Mouse (Mus musculus): ENCODE measurements around the gene Cacna1b. TPM values are rescaled to one million over a fixed set of nuclear protein-coding genes. Genes with fewer than 3 reads are reported as not detected.
A peak's percentile ranks its signal among the peaks of the same experiment; 100 is the strongest.

Cacna1b gene
- polyA plus RNA-seq (2016; fragmentation: Nextera tagmentation; extraction: Ambion mirVana) = 3.3 and 3.7 TPM in 2 replicates

- peak; percentile 87 for DNase-seq (ENCODE audit: low spot score)
- H3K36me3 ChIP-seq = no peaks in the 10 kb centered on the region
- peaks cover 19% of the 10 kb centered on the region for H3K4me1 ChIP-seq (replicated peaks)
- peak within 1 kb of the TSS; percentile 80 for H3K4me3 ChIP-seq
- WGBS = under 1% methylated on average over 42 of the region's 42 CpGs
- H3K27ac ChIP-seq = peak within 1 kb of the TSS; percentile 84
- H3K27me3 ChIP-seq (ENCODE audit: insufficient read depth, poor library complexity, severe bottlenecking) = peaks cover 31% of the 10 kb centered on the region
- H3K9me3 ChIP-seq = no peaks in the 10 kb centered on the region
Observed at GRCm38 (mm10) chr2:24763115-24763557, at the start of gene Cacna1b. TSS of gene Cacna1b (minus strand) at chr2:24763152.

GRCm38 (mm10) chr2:24809746-24810145 lies 46.8 kb upstream of the Cacna1b start:
- WGBS = 82% methylated on average over 3 of the region's 3 CpGs
- H3K4me3 ChIP-seq = no peak overlapping the region
- H3K27ac ChIP-seq = no peak overlapping the region
- DNase-seq (ENCODE audit: low spot score) = no peak
- no peaks in the 10 kb centered on the region for H3K4me1 ChIP-seq (replicated peaks)
- peaks cover 97% of the 10 kb centered on the region for H3K36me3 ChIP-seq
- no peaks in the 10 kb centered on the region for H3K27me3 ChIP-seq (ENCODE audit: insufficient read depth, poor library complexity, severe bottlenecking)
- H3K9me3 ChIP-seq = no peaks in the 10 kb centered on the region

GRCm38 (mm10) chr2:24807691-24808090 lies 44.7 kb upstream of the Cacna1b start:
- 91% methylated on average over 10 of the region's 10 CpGs for WGBS
- no peak for DNase-seq (ENCODE audit: low spot score)
- no peak overlapping the region for H3K27ac ChIP-seq
- H3K27me3 ChIP-seq (ENCODE audit: insufficient read depth, poor library complexity, severe bottlenecking) = no peaks in the 10 kb centered on the region
- no peaks in the 10 kb centered on the region for H3K9me3 ChIP-seq
- peaks cover 98% of the 10 kb centered on the region for H3K36me3 ChIP-seq
- no peaks in the 10 kb centered on the region for H3K4me1 ChIP-seq (replicated peaks)
- H3K4me3 ChIP-seq = no peak overlapping the region

- no peaks in the 10 kb centered on the region for H3K27me3 ChIP-seq (ENCODE audit: insufficient read depth, poor library complexity, severe bottlenecking)
- no peaks in the 10 kb centered on the region for H3K4me1 ChIP-seq (replicated peaks)
- H3K36me3 ChIP-seq = peaks cover 98% of the 10 kb centered on the region
- H3K9me3 ChIP-seq = no peaks in the 10 kb centered on the region
- H3K4me3 ChIP-seq = no peak overlapping the region
- no peak overlapping the region for H3K27ac ChIP-seq
- DNase-seq (ENCODE audit: low spot score) = no peak
- WGBS = 97% methylated on average over 3 of the region's 3 CpGs
Observed at GRCm38 (mm10) chr2:24807036-24807435, 44.1 kb upstream of the Cacna1b start.

GRCm38 (mm10) chr2:24806143-24806542 lies 43.2 kb upstream of the Cacna1b start:
- Histone ChIP-seq H3K36me3 (peaks cover 98% of the 10 kb centered on the region), H3K27me3 (ENCODE audit: insufficient read depth, poor library complexity, severe bottlenecking) (no peaks in the 10 kb centered on the region), H3K4me1 (replicated peaks) (no peaks in the 10 kb centered on the region), H3K9me3 (no peaks in the 10 kb centered on the region), H3K4me3 (no peak overlapping the region), H3K27ac (no peak overlapping the region)
- no peak for DNase-seq (ENCODE audit: low spot score)
- WGBS = 94% methylated on average over 6 of the region's 6 CpGs

GRCm38 (mm10) chr2:24805621-24806020 lies 42.7 kb upstream of the Cacna1b start:
- Histone ChIP-seq H3K4me1 (replicated peaks) (no peaks in the 10 kb centered on the region), H3K36me3 (peaks cover 98% of the 10 kb centered on the region), H3K27ac (no peak overlapping the region), H3K9me3 (no peaks in the 10 kb centered on the region), H3K27me3 (ENCODE audit: insufficient read depth, poor library complexity, severe bottlenecking) (no peaks in the 10 kb centered on the region), H3K4me3 (no peak overlapping the region)
- no peak for DNase-seq (ENCODE audit: low spot score)
- 95% methylated on average over 4 of the region's 4 CpGs for WGBS

- Histone ChIP-seq H3K9me3 (no peaks in the 10 kb centered on the region), H3K27me3 (ENCODE audit: insufficient read depth, poor library complexity, severe bottlenecking) (no peaks in the 10 kb centered on the region), H3K4me1 (replicated peaks) (no peaks in the 10 kb centered on the region), H3K36me3 (peaks cover 97% of the 10 kb centered on the region), H3K4me3 (no peak overlapping the region), H3K27ac (no peak overlapping the region)
- 93% methylated on average over 5 of the region's 5 CpGs for WGBS
- no peak for DNase-seq (ENCODE audit: low spot score)
Observed at GRCm38 (mm10) chr2:24796833-24797457, 34.0 kb upstream of the Cacna1b start.

GRCm38 (mm10) chr2:24787250-24787649 lies 24.3 kb upstream of the Cacna1b start:
- WGBS = 68% methylated on average over 4 of the region's 4 CpGs
- peaks cover 33% of the 10 kb centered on the region for H3K36me3 ChIP-seq
- no peak for DNase-seq (ENCODE audit: low spot score)

GRCm38 (mm10) chr2:24781253-24781652 lies 18.3 kb upstream of the Cacna1b start:
- WGBS = 52% methylated on average over 4 of the region's 4 CpGs
- H3K27ac ChIP-seq = no peak overlapping the region
- H3K27me3 ChIP-seq (ENCODE audit: insufficient read depth, poor library complexity, severe bottlenecking) = no peaks in the 10 kb centered on the region
- 0 out of 2 replicates have a peak, but pooled peaks cover 3% of the 10 kb centered on the region for H3K9me3 ChIP-seq
- no peak for DNase-seq (ENCODE audit: low spot score)
- H3K36me3 ChIP-seq = no peaks in the 10 kb centered on the region
- peaks cover 13% of the 10 kb centered on the region for H3K4me1 ChIP-seq (replicated peaks)
- H3K4me3 ChIP-seq = no peak overlapping the region

More at GRCm38 (mm10) chr2:24787250-24787649, 24.3 kb upstream of the Cacna1b start:
- no peak overlapping the region for H3K4me3 ChIP-seq
- H3K27me3 ChIP-seq (ENCODE audit: insufficient read depth, poor library complexity, severe bottlenecking) = no peaks in the 10 kb centered on the region
- H3K9me3 ChIP-seq = no peaks in the 10 kb centered on the region
- H3K27ac ChIP-seq = no peak overlapping the region
- no peaks in the 10 kb centered on the region for H3K4me1 ChIP-seq (replicated peaks)

- no peaks in the 10 kb centered on the region for H3K36me3 ChIP-seq
- H3K4me3 ChIP-seq = no peak overlapping the region
- peaks cover 24% of the 10 kb centered on the region for H3K4me1 ChIP-seq (replicated peaks)
- DNase-seq (ENCODE audit: low spot score) = no peak
- H3K9me3 ChIP-seq = 0 out of 2 replicates have a peak, but pooled peaks cover 3% of the 10 kb centered on the region
- no peak overlapping the region for H3K27ac ChIP-seq
- 9% methylated on average over 4 of the region's 5 CpGs for WGBS
- H3K27me3 ChIP-seq (ENCODE audit: insufficient read depth, poor library complexity, severe bottlenecking) = no peaks in the 10 kb centered on the region
Observed at GRCm38 (mm10) chr2:24776831-24777230, 13.9 kb upstream of the Cacna1b start.

- peaks cover 26% of the 10 kb centered on the region for H3K4me1 ChIP-seq (replicated peaks)
- H3K27me3 ChIP-seq (ENCODE audit: insufficient read depth, poor library complexity, severe bottlenecking) = no peaks in the 10 kb centered on the region
- no peak for DNase-seq (ENCODE audit: low spot score)
- no peak overlapping the region for H3K27ac ChIP-seq
- H3K9me3 ChIP-seq = 0 out of 2 replicates have a peak, but pooled peaks cover under 1% of the 10 kb centered on the region
- no peak overlapping the region for H3K4me3 ChIP-seq
- 84% methylated on average over 11 of the region's 11 CpGs for WGBS
- H3K36me3 ChIP-seq = no peaks in the 10 kb centered on the region
Observed at GRCm38 (mm10) chr2:24775951-24776587, 13.1 kb upstream of the Cacna1b start.

GRCm38 (mm10) chr2:24774832-24775231 lies 11.9 kb upstream of the Cacna1b start:
- no peak for DNase-seq (ENCODE audit: low spot score)
- no peaks in the 10 kb centered on the region for H3K36me3 ChIP-seq
- H3K27me3 ChIP-seq (ENCODE audit: insufficient read depth, poor library complexity, severe bottlenecking) = no peaks in the 10 kb centered on the region
- H3K27ac ChIP-seq = no peak overlapping the region
- no peak overlapping the region for H3K4me3 ChIP-seq
- WGBS = 61% methylated on average over 7 of the region's 7 CpGs
- peaks cover 26% of the 10 kb centered on the region for H3K4me1 ChIP-seq (replicated peaks)
- no peaks in the 10 kb centered on the region for H3K9me3 ChIP-seq

GRCm38 (mm10) chr2:24770861-24771260 lies 7.9 kb upstream of the Cacna1b start:
- no peak overlapping the region for H3K27ac ChIP-seq

More at GRCm38 (mm10) chr2:24770861-24771260, 7.9 kb upstream of the Cacna1b start:
- DNase-seq (ENCODE audit: low spot score) = no peak
- 90% methylated on average over 4 of the region's 4 CpGs for WGBS
- Histone ChIP-seq H3K9me3 (no peaks in the 10 kb centered on the region), H3K27me3 (ENCODE audit: insufficient read depth, poor library complexity, severe bottlenecking) (no peaks in the 10 kb centered on the region), H3K36me3 (no peaks in the 10 kb centered on the region), H3K4me3 (no peak overlapping the region), H3K4me1 (replicated peaks) (peaks cover 12% of the 10 kb centered on the region)
